Mouse (Mus musculus) left cerebral cortex, adult 18-20 months (tissue): ENCODE measurements around the gene Chd6. TPM values are rescaled to one million over a fixed set of nuclear protein-coding genes. Genes with fewer than 3 reads are reported as not detected.
A peak's percentile ranks its signal among the peaks of the same experiment; 100 is the strongest.
"Not testable (repeated sequence)": the region's sequence is repeated elsewhere in the genome, so short reads cannot be mapped to it uniquely, and the experiment has no call there.

ENCODE experiments used
- DNase-seq, 2 experiments: peaks; one replicate each; pipeline ENCODE4 v3.0.0; 2021 to 2022; ENCODE audit warnings: low spot score in 2 of 2, mixed read lengths in 1 of 2
- total RNA-seq, 2 experiments: library from RNA; stranded (reverse); gene quantifications; 2 replicates each; pipeline ENCODE4 v1.2.3; 2021

The Chd6 gene
- total RNA-seq, 2 experiments from 2014 or later: 54.4 to 66.7 TPM

DNA sequence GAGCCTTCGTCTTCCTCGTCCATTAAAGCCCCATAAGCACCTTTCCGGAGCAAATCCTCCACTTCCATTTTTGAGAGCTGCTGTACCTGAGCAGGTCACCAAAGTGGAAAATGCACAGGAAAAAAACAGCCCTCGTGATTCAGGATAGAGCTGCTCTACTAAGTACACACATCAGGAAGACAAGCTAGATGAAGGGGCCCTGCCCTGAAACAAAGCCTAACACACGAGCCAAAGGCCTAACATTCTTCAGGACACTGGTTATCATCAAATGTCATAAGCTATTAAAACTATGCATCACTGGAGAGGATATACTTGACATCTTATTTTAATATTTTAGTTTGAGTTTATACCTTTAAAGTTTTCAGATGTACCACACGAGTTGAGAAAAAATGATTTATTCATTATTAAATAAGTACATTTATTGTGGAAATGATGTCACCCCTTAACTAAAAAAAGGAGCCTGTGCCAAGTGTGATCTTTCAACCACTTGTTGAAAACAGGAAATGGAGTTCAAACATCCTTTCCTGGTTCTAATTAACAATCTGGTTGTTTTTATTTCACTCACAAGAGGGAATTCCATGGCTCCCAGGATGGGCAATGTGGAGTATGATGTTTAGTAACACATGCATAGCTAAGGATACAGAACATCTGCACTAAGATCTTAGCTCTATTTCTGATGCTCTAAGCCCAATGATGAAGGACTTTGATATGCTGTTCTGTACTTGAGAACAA lies 118.4 kb downstream of the Chd6 start:
- DNase-seq: no peak

DNA sequence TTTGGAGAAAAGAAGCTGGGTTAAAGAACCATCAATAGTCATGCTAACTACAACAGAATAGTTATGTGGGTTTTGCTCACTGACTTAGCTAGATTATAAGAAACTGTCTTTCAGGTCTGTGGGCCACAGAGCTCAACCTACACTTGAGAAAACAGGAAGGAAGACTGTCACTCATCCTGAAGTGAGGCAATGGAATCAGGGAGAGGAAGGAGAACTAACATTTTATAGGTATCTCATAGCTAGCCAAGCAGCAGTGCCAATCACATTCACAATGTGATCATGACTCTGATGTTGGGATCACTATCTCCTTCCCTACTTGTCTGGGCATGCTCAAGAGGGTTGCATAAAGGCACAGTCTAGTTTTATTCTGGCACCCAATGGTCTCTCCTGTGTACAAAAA lies 121.4 kb downstream of the Chd6 start:
- no peak for DNase-seq

DNA sequence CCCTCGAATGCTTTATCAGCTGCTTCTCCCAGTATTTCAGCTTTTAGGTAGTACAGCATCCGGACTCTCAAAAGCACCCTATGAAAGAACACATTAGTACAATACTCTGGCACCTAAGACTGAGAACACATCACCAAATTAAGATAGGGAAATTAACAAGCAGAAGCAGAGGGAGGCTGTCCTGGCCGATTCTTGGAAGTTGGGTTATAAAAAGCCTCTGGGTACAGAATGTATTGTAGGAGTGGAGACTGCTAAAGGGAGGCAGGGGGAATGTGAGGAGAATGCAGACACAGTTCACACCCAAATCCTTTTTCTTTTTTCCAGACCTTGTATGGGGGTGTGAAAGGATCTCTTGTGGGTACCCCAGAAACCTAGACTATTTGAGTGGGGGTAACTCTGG lies 126.2 kb downstream of the Chd6 start:
- peak; percentile 20 to 35 for DNase-seq

DNA sequence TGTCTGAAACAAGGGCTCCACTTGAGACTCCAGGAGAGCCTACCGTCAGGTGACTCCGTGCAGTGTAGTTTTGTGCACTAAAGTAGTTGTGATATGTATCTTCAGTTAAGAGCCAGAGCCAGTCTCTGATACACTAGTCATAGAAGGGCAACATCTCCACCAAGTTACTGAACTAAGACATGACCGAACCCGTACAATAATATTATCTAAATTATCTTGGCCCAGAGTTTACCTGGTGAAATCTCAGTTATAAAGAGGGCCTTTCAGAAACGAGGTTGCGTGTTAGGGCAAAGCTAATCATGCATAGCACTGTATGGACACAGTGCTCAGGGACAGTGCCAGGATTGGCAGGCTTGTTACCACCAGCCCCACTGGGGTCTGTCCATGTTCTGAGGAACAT lies 127.1 kb downstream of the Chd6 start:
- no peak for DNase-seq

DNA sequence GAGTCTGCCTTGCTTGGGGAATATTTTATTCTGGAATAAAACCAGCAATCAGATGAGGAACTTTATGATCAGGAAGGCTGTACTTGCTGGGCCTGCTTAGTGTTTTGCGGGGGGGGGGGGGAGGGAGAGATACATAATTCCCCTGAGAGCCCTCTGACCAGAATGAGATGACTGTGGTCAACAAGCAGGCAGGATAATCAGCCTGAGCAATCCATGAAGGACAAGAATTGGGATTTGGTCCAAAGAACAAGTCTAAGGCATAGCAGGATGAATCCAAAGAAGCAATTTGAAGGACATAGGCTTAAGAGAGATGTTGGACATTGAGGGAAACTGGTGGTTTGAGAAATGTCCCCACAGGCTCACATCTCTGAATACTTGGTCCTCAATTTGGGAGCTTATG lies 130.2 kb downstream of the Chd6 start:
- no peak for DNase-seq

DNA sequence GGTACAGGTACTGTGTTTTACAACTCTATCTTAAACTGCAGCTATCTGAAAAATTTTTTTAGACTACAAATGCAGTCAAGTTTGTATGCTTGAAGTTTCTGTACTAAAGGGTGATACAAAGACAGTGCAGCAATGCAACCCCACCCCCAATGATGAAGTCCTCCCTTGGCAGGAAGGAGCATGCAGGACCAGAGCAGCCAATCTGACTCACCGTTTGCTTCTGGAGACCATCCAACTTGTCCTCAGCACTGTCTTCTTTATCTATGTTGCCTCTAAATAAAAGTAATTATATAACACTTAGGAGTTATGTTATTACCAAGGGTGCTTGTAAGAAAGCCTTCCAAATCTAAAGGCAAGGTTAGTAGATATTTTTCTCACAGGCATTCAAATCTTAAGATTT lies 131.6 kb downstream of the Chd6 start:
- DNase-seq: peak; percentile 40 to 49

DNA sequence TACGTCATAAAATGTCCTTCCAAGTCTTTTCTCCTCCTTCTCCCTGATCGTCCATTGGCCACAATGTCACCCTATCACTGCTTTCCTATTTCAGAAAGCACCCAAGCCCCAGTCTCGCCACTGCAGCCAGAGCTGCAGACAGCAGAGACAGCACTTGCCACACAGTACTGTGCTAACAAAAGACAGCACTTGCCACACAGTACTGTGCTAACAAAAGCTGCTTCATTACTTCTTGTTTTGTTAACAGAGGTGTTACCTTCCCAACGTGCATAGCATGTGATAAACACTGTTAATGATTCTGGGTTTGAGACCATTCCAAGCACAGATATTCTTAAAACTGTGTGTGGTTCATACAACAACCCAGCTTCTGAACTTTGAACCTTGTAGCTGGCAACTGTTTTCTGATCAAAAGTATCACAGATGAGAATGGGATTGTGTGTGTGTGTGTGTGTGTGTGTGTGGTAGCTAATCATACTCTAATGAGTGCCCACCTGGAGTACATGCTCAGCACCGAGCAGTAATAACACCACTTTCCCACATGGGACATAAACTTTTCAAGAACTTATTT lies 135.1 kb downstream of the Chd6 start:
- DNase-seq: no peak

DNA sequence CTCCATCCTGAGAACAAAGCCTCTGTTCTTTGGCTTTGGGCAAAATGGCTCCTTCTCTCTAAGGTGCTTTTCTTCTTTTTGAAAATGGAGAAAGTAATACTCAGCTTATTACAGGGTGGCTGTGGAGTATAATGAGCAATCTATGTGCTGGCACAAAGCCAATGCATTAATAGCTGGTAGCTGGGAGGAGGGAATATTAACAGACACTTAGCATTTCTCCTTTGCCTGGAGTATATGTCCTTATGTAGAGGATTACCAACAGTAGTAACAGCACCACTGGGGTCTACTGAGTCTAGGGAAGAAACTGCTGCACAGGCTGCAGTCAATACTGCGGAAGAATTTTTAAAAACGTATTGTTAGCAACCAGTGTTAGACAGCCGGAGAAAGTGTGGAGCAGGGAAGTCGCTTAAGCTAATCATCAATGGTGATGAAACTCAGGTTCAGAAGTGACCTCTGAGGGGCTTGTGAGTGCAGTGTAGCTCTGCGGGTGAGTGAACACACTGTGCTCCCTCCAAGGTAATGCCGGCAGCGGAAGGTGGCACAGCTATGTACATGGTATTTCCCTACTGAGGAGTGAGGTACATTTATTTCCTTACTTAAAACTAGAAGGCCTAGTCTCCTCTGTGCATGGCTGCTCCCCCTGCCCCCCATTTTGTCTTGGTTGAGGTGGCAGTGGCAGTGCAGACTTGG lies 136.6 kb downstream of the Chd6 start:
- DNase-seq: no peak

DNA sequence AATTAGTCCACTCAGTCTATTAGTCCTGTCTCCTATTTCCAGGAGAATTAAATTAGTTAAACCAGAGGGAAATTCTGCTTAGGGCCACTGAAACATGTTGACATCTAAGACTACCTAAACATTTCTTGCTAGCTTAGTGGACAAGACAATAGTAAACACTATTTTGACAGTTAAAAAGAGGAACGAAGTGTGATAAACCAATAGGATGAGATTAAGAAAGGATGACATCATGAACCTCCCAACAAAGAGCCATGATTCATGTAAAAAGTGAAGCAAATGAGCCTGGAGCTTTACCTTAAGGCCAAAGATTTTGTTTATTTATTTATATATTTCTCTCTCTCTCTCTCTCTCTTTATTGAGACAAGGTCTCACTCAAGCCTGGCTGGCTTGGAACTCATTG lies 146.7 kb downstream of the Chd6 start:
- no peak for DNase-seq

DNA sequence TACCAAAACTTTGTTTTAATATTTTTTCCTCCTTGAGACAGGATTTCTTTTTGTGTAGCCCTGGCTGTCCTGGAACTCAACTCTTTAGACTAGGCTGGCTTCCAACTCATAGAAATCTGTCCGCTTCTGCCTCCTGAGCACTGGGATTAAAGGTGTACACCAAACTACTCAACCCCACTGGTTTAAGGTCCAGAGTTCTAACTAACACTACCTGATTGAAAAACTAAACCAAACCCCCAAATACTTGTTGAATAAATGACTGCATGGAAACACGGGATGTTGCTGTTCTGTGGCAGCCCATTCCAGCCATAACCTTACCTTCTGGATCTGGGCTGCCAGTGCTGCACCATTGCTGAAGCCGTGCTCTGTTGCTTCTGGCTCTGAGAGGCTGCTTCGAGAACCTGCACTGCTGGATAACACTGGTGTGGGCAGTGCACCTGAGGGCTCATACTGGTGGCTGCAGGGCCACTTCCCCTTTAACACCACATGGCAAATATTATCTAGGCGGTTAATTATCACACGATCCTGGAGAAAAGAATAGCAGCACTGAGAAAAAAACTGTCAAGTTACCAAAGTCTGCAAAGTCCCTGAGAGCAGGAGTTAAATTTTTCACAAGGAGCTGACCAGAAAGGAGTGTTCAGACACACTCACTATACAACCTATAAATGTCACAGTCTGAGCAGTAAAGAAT lies 147.8 kb downstream of the Chd6 start:
- DNase-seq: no peak

DNA sequence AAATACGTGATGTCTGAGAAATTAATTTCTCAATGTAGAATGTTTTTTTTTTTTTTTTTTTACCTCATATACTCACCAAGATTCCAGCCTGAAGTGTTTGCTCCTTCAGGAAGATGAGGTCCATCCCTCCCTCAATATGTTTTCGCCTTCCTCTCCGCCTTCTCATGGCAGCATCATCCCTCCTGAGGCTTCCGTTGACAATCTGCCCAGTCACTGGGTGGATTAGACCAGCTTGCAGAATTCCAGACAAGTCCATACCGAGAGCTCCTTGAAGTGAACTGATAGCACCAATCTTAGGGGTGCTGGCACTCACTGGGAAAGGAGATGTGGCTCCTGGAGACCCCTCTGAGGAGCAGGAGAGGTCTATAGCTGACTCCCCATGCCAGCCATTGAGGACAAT lies 149.0 kb downstream of the Chd6 start:
- no peak for DNase-seq

DNA sequence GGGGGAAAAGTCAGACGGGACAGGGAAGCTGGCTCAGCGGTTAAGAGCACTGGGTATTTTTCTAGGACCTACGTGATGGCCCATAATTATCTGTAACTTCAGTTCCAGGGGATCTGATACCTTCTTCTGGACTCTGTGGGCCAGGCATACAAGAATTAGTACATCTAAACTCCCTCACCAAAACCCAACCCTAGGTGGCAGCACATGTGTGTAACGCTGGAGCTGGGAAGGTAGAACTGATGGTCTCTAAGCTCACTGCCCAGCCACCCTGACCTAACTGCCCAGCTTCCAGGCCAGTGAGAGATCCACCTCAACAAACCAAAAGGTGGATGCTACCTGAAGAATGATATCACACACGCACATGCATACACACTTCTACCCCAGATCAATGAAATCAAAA lies 150.1 kb downstream of the Chd6 start:
- peak in 1 of 2 experiments; percentile 49 for DNase-seq

DNA sequence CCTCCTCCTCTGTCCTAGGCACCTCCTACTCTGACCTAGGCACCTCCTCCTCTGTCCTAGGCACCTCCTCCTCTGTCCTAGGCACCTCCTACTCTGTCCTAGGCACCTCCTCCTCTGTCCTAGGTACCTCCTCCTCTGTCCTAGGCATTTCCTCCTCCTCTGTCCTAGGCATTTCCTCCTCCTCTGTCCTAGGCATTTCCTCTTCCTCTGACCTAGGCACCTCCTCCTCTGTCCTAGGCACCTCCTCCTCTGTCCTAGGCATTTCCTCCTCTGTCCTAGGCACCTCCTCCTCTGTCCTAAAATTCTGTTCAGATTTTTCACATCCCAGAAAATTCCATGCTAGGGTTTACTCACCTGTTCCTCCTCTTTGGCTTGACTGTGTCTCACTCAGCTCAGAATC lies 151.1 kb downstream of the Chd6 start:
- not testable (repeated sequence) for DNase-seq

DNA sequence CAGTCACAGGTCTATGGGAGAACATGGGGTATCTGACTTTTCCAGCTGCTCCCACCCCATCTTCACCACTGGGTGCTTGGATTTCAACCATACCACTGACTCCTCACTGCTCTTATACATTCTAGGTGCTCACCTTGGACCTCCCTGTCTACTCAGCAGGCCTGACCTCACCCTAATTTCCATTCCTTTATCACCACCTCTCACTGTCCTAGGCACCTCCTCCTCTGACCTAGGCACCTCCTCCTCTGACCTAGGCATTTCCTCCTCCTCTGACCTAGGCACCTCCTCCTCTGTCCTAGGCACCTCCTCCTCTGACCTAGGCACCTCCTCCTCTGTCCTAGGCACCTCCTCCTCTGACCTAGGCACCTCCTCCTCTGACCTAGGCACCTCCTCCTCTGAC lies 151.6 kb downstream of the Chd6 start:
- not testable (repeated sequence) for DNase-seq

DNA sequence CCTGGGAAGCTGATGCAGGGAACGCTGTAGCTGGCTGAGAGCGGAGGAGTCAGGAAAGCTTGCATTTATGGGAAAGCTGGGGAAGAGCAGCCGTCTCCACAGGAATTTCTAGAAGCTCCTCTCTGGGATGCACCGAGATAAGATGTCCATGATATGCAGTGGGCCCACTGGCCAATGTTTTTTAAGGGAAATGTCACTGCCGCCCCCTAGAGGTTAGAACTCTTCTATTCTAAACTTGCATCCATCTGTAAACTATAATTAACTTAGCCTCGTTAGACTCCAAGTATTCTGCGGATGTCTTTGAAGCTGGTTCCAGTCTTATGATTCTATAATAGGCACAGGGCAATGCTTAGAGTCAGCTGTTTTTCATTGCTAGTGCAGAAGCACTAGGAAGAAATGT lies 153.5 kb downstream of the Chd6 start:
- peak; percentile 43 to 54 for DNase-seq

DNA sequence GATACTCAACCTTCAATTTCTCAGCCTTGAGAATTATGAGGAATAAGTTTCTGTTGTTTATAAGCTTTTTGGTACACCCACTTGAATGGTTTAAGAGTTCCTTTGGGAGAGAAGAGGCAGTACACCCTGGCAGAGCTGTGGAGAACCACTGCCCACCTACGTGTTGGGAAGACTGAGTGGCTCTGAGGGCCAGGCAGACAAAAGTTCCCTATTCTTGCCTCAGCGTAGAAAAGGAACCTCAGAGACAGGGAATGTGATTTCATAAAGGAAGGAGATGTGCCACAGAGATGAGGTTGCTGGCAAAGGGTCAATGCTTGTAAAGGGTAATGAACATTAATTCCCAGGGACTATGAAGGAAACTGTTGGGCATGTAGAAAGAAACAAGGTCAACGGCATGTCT lies 154.3 kb downstream of the Chd6 start:
- peak in 1 of 2 experiments; percentile 40 for DNase-seq

DNA sequence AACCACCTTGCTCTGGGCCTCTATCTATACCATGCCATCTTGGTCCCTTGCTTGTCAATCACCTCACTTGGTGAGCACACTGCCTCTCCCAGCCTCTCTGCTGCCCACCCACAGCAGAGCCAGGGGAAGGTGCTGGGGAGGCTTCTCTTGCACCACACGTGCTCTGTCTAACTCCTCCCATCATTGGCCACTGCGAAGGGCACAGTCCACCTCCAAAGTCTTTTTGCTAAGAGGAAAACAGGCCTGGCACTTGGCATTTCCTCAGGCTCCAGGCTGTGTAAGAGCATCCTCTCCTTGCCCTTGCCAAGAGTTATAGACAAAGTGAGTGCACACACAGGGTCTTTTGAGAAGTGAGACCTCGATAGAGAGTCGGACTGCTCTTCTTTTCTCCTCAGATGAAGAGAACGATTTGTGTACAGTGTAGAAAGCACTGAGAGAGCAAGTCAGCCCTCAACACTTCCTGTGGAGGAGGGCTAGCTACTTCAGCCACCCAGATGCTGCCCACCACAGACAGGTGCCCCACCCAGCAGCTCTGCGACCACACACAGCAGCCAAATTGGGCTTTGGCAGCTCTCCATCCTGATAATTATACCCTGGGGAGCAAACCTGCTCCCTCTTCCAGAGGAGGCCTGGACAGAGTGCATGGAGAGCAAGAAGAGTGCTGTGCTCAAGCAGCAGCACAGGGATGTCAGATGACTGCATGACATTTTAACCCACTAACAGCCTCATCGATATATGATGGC lies 155.6 kb downstream of the Chd6 start:
- no peak for DNase-seq

DNA sequence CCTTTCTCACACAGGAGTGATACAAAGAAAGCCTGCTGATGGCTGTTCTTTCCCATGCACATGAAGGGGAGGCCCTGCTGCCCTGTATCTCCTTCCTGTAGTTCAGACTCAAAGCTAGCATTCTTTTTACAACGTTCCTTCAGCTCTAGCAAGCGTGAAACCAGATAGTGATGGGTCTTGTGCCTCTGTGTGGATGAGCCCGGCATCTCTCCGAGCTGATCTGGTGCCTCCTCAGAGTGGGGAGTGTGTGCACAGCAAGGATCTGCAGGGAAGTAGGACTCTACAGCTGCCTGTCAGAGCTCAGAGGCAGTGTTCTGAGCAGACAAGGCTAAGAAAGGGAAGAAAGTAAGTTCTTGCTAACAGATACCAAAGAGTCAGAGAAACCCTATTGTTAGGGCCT lies 157.3 kb downstream of the Chd6 start:
- peak in 1 of 2 experiments; percentile 39 for DNase-seq

DNA sequence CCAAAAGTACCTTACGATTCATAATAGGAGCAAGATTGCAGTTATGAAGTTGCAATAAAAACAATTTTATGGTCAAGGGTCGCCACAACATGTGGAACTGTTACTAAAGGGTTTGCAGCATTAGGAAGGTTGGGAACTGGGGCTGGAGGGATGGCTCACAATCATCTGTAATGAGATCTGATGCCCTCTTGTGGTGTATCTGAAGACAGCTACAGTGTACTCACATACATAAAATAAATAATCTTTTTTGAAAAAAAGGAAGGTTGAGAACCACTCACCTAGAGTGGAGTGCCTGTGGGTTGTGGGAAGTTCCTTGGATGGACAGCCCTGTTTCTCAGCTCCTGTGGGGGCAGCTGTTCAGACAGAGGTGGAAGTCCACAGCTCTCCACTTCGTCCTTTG lies 166.4 kb downstream of the Chd6 start:
- DNase-seq: no peak

DNA sequence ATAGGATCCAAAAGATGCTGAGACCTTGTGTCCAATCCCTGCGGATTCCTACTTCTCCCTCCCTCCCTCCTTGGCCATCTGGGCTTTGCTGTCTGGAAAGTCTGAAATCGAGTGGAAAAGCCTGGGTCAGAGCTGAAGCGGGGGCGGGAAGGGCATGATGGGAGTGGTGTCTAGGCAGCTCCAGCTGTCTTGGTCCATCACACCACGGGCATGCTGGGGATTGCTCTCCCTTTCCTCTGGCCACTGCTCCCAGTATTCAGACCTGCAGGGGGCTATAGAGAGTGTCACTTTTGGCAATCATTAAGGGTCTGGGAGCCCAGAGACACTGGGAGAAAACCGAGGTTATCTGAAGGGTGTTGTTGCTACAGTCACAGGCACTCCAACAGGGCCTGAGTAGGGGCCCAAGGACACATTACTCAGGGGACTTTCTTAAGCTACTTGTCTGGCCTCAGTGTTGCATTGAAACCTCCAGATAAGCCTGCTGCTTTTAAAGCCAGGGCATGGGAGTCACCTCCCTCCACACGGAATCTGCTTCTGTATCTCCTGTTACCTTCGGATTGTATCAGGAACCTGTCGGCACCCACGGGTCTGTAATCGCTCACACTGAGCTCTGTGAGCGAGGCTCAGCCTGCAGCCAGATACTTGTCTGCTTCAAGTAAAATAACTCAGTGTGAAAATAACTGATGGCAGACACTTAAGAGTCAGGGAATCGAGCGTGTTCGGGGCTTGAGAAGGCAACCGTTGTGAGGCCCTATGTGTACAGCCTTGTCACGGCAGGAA lies 167.8 kb downstream of the Chd6 start:
- DNase-seq: no peak

DNA sequence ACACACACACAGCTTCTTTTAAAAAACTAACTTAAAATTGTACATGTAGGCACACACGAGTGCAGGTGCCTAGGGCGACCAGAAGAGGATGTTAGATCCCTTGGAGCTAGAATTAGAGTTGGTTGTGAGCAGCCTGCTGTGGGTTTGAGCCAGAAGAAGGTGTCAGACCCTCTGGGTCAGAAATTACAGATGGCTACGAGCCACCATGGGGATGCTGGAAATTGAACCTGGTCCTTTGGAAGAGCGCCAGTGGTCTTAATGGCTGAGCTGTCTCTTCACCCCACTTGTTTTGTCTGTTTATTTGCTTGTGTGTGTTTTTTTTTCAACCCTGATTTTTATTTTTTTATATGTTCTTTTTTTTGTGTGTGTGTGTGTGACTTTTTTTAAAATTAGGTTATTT lies 174.4 kb downstream of the Chd6 start:
- DNase-seq: no peak
